Mouse (Mus musculus) forelimb bud, embryonic 11.5 days (tissue): ENCODE measurements at regions not wholly inside any gene's neighbourhood (a gene's known extent, or its start where the extent isn't known, plus 50 kb on each side); places are given as distances from the start of the nearest gene placed in this dataset.

Source experiments
- DNase-seq: peaks from one replicate; pipeline ENCODE4 v3.0.0-alpha.2; 2012; ENCODE audit warnings: low read depth, low spot score

GRCm38 (mm10) chr2:167848468-167849440 lies 83.1 kb upstream of the Ptpn1 start:
- no peak for DNase-seq

DNA sequence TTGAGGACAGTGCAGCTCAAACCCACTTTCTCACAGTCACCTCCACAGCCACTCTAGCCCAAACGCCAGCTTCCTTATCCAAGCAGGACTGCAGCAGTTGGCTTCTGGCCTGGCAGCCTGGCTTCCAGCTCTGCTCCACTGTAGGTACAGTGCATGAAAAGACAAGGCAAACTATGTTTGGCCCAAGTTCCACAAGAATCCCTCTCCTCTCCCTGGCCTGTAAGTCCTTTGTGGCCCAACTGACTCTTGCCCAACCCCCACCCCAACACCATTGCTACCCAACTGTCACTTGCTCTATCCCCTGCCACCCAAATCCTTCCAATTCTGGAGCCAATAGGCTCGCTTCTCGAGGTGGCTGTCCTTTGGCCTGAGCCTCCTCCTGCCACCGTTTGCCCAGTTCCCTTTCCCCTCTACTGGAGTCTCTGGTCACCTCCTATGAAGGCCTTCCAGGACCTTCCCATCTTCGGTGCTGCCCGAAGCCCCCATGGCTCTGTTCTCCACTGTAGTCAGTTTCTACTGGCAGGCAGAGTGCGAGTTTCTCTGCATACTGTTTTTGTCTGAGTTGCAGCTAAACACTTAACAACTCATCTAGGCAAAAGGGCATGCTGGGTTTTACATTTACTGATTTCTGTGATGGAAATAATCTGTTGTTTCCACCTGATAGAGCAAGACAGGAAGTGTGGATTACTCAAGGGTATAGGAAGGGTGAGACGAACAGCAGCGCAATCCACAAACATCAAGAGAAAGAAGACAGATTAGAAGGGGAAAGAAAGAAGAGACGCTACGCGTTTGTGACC lies 84.4 kb upstream of the Ptpn1 start:
- DNase-seq: no peak

DNA sequence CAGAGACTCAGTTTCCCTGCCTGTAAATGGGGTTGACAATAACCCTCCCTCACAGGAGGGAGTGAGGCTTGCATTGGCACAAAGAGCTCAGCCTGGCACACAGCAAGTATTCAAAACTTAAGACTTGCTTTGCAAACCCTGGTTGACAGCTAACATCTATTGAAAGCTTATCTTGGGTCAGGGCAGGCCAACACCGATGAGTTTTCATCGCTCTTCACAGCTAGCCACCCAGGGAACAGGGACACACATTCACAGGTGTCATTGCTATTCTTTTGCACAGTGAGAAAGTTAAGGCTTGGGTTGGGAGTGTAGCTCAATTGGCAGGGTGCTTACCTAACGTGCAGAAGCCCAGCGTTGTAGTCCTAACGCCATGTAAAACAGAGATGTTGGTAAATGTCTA lies 86.5 kb upstream of the Ptpn1 start:
- no peak for DNase-seq

DNA sequence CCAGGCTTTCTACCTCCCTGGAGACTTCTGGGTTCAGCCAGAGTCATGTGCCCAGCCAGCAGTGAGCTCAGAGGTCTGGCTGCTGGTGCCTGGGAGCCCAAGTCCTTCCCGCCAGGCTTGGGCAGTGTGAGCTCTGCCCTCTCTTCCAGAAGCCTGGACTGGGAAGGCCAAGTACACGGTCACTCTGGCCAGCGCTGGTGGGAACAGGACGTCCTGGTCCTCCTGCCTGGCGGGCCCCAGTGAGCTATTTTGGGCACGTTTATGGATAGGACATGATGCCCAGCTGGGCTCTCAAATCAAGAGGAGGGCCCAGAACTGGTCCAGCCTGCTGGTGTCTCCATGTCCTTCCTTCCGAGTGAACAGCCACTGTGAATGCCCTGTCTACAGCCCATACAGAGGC lies 87.3 kb upstream of the Ptpn1 start:
- no peak for DNase-seq

- no peak for DNase-seq
These were observed 87.9 kb upstream of the Ptpn1 start for GRCm38 (mm10) chr2:167843921-167844320.

DNA sequence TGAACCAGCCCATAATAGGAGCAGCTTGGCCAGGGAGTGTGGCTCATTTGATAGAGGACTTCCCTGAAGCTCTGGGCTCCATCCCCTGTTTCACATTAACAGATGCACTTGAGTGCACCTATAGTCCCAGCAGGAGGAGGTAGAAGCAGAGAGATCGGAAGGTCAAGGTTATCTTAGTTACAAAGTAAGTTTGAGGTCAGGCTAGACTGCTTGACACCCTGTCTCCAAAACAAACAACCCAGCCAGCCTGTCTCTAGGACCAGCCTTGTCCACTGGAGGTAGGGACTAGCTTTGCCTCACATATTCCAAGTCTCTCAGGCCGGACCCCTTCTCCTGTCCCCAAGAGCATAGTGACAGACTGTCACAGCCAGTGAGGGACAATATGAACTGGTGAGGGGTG lies 88.9 kb upstream of the Ptpn1 start:
- no peak for DNase-seq

DNA sequence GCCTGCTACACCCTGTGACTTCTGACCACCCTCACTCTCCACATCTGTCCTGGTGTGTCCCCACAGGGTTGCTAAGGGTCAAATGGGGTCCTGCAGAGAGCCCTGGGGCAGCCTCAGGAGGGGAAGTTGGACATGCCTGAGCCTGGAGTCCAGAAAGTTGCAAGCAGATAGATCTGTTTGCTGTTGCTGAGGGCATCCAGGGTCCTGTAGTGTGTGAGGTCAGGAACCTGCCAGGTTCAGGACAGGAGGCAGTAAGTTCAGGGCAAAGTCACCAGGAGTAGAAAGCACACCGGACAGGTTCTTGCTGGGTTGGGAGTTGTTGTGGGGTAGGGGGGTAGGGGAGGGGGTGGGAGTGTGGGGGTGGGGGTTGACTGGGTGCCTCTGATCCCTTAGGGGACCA lies 89.4 kb upstream of the Ptpn1 start:
- no peak for DNase-seq

DNA sequence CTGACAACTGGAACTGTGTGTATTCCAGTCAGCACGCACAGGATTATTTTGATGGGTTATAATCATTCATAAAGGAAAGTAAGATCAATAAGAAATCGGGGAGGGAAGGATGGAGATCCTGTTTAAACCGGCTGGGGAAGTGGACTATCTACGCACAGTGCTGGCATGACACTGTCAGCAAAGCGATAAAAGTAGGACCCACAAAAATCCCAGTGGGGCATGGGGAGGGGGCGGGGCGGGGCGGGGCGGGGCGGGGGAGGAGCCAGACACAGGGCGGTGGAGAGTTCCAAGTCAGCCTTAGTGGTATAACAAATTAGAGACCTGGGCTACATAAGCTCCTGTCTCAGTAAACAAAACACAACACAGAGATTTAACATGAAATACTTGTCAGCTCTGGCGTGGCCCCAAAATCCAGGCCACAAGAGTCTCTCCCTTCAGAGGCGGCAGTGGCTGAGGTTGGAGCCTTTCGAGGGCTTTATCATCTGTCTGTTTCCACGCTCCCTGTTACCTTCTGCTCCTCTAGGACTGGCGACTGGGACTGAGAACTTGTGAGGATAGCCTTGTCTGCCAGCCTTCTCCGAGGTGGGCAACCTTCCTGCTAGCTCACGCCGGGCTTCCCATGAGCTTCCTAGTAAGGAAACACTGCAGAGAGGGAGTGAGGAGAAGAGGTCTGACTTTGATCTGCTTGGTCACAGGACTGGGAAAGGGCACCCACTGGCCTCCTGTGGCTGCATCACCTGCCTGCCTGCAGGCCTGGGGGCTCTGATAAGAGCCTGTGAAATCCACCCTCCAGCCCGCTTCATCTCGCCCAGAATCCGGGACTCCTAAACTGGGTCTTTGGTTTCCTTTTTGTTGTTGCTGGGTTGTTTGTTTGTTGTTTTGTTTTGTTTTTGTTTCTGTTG lies 90.3 kb upstream of the Ptpn1 start:
- no peak for DNase-seq

DNA sequence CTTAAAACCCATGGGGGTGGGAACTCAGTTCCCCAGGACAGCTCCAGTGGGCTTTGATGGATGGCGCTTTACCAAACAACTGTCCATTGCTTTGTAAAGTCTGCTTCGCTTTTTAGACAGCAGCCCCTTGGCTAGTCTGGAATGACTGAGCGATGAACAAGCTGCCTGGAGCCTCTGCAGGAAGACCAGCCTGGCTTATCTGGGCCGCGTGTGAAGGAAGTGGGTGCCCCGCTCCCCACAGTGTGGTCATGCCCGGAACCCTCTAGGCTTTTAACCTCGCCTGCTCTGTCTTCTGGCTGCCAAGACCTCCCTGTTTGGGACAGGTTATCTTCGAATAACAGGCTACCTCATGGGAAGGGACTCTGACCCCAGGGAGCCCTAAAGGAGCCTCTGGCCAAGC lies 91.5 kb upstream of the Ptpn1 start:
- no peak for DNase-seq

- DNase-seq: no peak
These were observed 92.4 kb upstream of the Ptpn1 start for GRCm38 (mm10) chr2:167839324-167839981.

DNA sequence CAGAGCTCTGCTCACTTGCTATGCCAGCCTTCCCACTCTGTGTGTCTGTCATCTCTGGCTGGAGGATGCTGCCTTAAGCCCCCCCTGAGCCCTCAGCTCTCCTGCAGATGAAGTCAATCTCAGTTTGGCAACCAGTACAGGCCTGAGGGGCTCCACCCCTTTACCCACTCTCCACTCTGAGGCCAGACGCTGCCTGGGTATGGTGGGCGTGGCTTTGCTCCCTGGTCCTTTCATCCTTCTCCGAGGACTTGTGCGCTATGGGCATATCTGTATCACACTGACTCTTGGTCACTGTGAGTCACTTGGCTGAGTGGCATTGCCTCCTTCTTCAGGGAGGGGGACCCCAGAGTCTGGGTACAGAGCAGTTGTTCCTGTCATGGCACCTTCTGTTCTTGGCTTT lies 94.3 kb upstream of the Ptpn1 start:
- DNase-seq: no peak

- DNase-seq: no peak
These were observed 95.2 kb upstream of the Ptpn1 start for GRCm38 (mm10) chr2:167836611-167837010.

- no peak for DNase-seq
These were observed 97.3 kb upstream of the Ptpn1 start for GRCm38 (mm10) chr2:167834605-167835004.

GRCm38 (mm10) chr2:167833290-167833953 lies 98.4 kb upstream of the Ptpn1 start:
- peak; percentile 48 for DNase-seq

DNA sequence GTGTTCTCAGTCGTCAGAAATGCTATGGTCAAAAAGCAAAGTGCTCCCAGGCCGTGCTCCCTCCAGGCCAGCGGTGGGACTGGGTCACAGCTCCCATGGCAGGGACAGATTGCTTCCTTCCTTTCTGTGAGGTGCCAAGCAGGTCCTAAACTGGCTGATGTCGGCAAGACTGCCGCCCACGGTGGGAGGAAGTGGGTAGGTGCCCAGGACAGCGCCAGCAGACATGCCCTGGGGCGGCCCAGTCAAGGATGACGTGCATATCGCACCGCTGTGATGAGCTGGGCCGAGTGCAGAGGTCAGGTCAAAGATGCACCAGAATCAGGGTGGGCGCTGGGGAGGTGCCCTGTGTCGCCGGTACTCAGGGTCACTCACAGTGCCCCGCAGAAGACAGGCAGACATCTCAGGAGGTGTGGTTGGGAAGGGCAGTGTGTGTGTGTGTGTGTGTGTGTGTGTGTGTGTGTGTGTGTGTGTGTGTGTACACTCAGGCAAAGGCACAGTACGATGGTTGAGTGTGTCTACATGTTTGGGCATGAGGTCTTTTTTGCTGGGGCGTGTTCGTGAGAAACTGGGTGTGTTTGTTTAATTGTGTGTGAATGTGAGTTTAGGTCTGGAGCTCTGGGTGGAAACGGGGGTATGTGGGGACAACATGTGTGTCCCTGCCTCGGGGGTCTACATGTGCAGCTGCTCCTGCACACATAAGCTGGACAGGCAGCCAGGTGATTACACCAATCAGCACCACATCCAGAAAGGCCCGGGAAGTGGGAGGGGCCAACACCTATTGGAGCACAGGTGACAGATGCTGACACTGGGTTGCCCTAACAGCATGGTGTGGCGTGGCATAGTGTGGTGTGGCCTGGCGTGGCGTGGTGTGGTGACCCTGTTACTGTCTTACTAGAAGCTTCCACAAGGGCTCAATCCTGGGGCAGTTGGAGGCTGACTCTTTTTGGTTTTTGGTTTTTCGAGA lies 100.5 kb upstream of the Ptpn1 start:
- no peak for DNase-seq

- no peak for DNase-seq
These were observed 103.6 kb upstream of the Ptpn1 start for GRCm38 (mm10) chr2:167828258-167828657.

DNA sequence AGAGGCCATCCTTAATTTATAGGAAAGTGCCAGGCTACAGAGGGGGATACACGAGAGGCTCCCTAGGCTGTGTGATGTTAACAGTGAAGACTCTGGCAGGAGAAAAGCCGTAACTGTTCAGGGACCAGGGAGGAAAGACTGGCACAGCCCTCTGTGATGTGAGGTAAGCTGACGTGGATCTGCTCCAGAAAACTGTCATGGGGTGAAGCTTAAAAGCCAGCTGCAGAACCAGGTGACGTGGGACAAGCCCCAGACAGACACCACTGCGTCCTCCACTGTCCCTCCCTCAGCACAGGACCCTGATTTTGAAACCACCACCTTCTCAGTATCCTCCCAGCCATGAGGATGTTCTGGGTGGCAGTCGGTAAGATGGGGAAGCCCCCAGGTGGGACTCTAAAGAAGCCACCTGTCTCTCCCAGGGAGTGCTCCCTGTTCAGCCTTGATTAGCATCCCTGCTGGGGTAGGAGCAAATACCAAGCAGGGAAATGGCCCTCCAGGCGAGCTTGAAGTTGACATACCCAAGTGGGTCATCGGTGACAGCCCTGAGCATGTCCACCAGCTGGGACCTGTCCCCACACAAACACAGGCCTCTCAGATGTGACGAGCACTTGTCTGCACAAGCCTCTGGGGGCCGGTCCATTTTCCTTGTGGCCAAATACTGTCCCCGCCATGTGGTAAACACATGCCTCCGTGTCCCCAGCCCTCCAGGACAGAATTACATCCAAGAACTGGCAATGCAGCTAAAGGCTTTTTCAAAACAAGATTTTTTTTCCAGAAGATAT lies 104.7 kb upstream of the Ptpn1 start:
- no peak for DNase-seq

GRCm38 (mm10) chr2:167823513-167823912 lies 108.3 kb upstream of the Ptpn1 start:
- peak; percentile 23 for DNase-seq

GRCm38 (mm10) chr2:167823044-167823443 lies 108.8 kb upstream of the Ptpn1 start:
- no peak for DNase-seq
